Mouse (Mus musculus) thymus, postnatal 14 days (tissue): ENCODE data around the gene Nme7.

Experiments
- DNase-seq: peaks from one replicate; pipeline ENCODE4 v3.0.0; 2021

Nme7 gene

DNA sequence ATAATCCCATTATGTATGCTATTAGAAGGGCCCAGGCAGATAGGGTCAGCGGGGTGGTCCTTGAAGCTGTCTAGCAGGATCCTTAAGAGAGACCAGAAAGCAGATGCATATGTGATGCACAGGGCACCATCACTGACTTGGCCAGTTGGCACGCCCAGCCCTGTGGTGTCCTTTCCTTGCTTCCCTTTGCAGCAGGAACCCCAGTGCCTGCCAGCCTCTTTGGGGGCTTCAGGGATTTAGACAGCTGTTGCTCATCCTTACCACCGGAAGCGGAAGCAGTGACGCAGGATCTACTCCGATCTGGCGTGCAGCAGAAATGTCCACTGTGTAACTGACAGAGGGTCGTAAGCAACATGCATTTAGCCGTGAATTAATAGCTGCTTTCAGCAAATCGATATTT lies 163.5 kb downstream of the Nme7 start:
- DNase-seq, result no peak

DNA sequence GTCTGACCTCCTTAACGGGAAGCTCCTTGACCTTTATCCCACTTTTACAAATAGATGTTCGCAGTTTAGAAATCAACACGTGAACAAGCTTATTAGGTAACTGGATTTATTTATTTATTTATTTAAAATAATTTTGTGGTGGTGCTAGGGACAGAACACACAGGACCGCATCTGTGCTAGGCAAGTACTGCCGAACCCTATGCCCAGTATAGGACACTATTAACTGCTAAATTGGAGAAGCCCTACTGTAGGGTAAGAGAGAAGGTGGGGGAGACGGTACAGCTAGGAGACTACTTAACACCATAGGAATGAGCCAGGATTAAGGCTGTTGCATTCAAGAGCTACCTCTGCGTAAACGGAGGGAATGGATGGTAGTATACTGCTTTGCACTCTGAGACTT lies 164.4 kb downstream of the Nme7 start:
- no peak for DNase-seq

DNA sequence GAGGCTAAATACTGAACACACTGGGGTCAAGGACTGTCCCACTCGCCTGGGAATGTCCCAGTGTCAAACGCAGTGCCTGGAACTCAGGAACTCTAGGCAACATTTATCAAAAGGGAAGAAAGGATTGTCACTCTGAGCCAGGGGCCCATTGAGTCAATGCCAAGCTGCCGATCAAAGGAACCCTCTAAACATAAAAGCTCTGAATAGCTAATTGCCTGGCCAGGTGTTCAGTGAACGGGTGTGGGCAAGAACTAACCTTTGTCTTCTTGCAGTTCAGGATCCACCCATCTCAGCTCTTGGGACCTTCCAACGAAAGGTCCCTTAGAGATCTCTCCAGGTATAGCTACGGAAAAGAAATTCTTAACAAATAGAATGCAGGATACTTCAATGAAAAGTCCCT lies 167.1 kb downstream of the Nme7 start:
- no peak for DNase-seq

DNA sequence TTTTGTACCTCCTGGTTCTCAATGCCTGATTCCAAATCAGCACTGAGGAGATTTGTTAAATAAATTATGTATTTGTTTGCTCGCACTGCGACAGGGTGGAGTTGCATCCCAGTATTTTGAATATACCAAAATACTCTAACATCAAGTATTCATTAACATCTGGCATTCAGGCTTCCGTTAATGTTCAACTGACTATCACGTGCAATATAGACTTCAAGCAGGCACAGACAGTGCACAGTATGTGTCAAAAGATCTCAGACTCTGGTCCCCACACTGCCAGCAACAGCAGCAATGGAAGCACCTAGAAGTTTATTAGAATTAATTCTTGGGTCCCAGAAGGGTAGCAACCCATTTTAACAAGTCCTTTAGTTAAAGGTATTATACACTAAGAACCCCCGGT lies 167.7 kb downstream of the Nme7 start:
- no peak for DNase-seq

DNA sequence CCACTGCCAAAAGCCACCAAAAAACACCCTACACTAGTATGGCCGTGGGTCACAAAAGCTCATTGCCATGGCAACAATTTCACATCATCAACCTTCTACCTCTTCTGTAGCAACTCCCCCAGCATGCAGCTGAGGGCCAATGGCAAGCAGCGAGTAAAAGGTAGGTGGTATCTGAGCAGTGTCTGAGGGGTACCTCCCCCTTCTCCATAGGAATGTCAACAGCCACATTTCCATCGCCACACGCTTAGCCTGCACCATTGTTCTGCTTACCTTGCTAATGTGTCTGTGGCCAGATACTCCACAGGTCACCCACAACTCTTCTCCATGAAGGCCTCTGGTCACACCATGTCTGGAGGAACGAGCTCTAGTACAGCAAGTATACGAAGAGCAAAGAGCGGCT lies 169.5 kb downstream of the Nme7 start:
- no peak for DNase-seq

DNA sequence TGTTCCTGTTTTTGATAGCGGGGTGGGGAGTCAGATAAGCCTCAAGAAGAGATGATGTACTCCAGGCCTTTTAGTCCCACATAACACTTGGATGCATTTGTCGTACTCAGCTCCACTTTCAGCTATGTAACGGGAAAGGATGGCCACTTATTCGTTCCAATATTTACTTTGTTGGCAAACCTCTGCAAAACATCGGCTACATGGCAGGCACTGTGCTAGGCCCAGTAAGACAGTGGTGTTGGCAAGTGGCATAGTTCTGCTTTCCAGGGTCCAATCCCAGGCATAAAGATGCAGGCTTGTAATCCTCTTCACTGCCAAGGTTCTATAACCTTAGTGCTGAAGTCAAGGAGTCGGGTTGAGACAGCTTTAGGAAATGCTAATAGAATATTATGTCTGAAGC lies 170.4 kb downstream of the Nme7 start:
- no peak for DNase-seq

DNA sequence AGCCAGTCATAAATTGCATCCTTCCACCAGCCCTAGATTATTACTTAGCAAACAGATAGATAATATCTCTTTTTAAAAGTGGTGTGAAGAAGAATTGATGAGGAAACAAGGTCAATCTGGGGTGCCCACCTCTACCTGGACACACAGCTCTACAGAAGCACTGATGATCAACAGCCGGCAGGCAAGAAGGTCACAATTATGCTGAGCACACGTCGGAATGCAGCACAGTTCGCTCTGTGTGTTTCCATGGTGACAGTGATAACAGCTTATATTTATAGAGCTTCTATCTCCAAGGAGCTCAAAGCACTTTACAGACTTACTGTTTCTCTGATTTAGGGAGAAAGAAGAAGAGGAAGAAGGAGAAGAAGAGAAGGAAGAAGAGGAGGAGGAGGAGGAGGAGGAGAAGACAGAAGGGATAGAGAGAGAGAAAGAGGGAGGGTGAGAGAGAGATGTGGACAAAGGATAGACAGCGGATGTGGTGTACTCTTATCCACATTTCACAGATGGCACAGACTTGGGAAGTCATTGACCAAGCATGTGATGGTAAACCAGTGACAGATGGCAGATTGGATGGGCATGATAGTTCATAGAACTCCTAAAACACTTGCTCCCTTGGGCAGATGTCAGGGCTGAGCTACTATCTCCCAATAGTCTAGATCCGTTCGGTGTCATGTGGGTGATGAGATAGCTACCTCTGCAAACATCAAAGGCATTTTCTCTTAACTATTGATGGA lies 171.0 kb downstream of the Nme7 start:
- DNase-seq, result no peak

DNA sequence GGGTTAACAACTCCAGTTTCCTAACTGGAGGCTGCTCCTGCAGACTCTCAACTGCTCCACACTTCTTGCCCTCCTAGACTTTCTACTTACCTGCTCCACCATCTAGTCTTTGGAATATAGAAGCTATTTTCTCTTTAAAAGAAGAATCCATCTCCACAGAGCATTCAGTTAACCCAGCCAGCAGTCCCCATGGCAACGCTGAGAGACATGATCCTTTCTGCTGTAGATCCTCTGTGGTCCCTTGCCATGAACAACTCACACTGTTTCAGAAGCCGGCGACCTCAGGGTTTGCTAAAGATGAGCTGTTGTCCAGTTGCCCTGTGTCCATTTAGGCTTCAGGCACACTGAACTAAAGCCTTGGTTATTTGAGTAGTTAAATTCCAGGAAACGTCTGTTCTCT lies 172.0 kb downstream of the Nme7 start:
- DNase-seq, result no peak

DNA sequence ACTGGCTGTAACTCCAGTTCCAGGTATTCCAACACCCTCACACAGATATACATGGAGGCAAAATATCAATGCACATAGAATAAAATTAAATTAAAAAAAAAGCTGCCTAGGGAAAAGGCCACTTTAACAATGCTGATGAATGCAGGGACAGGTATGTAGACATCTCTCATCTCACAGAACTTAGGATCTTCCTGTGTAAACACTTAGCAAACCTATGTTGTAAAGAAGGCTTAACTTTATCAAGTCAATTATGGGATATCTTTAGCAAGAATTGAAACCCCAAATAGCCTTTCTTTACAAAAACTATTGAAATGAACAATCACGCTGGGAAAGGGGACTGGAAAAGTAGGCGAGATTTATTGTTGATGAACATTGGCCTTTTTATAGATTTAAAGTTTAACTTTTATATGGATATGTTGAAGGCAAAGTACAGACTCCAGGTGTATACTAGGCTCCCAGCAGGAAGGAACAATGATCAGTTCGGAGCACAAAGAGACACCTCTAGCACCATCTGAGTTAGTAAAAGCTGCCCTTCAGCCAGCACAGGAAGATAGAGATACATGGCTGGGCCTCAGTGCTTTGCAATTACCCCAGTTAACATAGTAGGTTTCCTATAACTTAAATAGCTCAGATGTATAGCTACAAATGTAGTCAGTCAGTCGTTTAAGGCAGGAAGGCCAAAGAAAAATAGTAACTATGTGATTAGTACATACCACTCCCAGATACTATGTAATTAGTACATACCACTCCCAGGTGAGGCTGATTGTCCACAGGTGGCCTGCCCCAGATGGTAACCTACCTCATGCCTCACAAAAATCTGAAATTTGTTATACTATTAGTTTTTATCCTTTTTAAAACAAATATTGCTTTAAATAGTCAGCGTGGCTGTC lies 177.1 kb downstream of the Nme7 start:
- DNase-seq, result no peak

DNA sequence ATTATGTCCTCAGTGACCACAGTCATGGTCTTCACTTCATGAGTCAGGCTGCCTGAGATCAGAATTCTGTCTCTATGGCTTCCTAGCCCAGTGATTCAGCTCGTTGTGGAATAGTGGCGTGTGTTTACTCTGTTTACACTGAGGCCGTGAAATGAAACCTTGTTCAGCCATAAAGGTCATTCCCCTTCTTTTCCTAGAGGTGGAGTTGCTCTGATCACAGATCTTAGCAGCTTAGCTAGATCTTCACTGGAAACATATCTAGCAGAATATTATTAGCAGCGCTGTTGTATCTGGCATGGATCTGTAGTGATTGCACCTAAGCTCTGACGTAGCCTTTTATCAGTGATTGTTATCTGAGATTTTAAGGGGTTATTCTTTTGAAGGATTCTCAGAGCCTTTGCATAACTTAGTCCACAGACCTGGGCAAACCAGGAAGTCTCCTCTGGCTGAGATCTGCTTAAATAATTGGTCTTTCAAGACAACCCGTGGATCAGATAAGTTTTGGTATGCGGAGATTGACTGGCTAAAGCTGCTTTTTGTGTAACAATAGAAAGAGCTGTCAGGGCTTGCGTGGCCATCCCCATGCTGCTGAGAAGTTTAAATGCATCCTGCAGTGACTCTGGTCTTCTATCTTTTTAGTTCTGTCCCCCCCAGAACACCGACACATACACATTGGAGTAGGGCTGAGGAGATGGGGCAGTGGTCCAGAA lies 177.9 kb downstream of the Nme7 start:
- DNase-seq, result no peak

DNA sequence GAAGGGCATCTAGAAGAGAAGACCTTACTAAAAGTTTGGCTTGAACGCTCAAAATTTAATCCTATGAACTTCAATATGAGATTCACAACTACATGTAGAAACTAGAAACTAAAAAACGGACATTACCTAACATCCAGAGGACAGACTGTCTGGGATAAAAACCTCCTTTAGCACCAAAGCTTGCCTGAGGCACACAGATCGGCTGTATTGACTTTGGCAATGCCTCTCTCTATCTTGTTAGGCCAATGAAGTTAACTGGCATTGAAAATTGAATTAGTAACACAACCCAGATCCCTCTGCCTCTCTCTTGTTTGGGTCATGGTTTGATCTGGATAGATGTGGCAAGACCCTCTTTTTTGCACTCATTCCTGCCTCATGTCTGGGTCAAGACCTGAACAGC lies 178.9 kb downstream of the Nme7 start:
- no peak for DNase-seq

DNA sequence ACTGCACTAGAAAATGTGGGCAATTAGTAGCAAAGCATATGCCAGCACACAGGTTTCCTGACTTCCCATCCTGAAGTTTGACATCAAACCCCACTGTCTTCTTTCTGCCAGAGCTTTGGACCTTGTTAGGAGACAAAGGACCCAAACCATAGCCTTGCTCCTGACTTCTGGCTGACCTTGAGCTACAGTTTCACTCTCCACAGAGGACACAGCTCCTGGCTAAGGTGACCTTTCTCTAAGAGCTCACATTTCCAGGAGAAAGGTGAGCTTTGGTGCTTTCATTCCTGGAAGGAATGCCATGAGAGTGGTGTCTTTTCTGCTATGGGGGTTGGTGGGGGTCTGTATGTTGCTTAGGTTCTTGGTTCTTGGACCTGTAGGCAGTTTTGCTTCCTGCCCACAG lies 179.8 kb downstream of the Nme7 start:
- no peak for DNase-seq
